Mouse (Mus musculus) limb, embryonic 15.5 days (tissue): ENCODE data around the gene Armc3. TPM values are rescaled to one million over a fixed set of nuclear protein-coding genes. Genes with fewer than 3 reads are reported as not detected.
A peak's percentile ranks its signal among the peaks of the same experiment; 100 is the strongest.

Experiments used
- ATAC-seq: fragments of 200-750 bp; cut with Nextera tagmentation; 2 replicates; pipeline ENCODE4 v1.8.0; 2017; ENCODE audit warnings: low read depth, moderate TSS enrichment; ENCODE audit not compliant: insufficient number of reproducible peaks, low FRiP score, low TSS enrichment
- H3K27ac ChIP-seq: fragments of 300-500 bp; sonication (generic); 2 replicates; pipeline ENCODE4 v1.5.1; 2015; ENCODE audit warnings: moderate library complexity, mild to moderate bottlenecking, inconsistent platforms
- H3K27me3 ChIP-seq: fragments of 300-500 bp; sonication (generic); 2 replicates; pipeline ENCODE4 v1.6.1; 2015; ENCODE audit warnings: inconsistent platforms
- H3K36me3 ChIP-seq: fragments of 300-500 bp; sonication (generic); 2 replicates; pipeline ENCODE4 v1.6.1; 2015; ENCODE audit warnings: inconsistent platforms
- H3K4me1 ChIP-seq: fragments of 300-500 bp; sonication (generic); 2 replicates; pipeline ENCODE4 v1.6.1; 2015; ENCODE audit warnings: inconsistent platforms
- H3K4me2 ChIP-seq: fragments of 300-500 bp; sonication (generic); 2 replicates; pipeline ENCODE4 v1.6.1; 2015; ENCODE audit warnings: mild to moderate bottlenecking, inconsistent platforms
- H3K4me3 ChIP-seq: fragments of 300-500 bp; sonication (generic); 2 replicates; pipeline ENCODE4 v1.5.1; 2015; ENCODE audit warnings: mild to moderate bottlenecking, inconsistent platforms
- H3K9ac ChIP-seq: fragments of 300-500 bp; sonication (generic); 2 replicates; pipeline ENCODE4 v1.6.1; 2015; ENCODE audit warnings: inconsistent platforms
- H3K9me3 ChIP-seq: fragments of 300-500 bp; sonication (generic); 2 replicates; pipeline ENCODE4 v1.6.1; 2016; ENCODE audit warnings: inconsistent platforms
- WGBS: fragments of 180-500 bp; shearing (Covaris S2); methylation state at CpG from one replicate; pipeline ENCODE4 v1.1.7; 2015; 5-methylcytosine and 5-hydroxymethylcytosine counted together
- polyA plus RNA-seq: library from polyadenylated mRNA; unstranded; fragments of >200 nt; fragmentation: Nextera tagmentation; extraction: Ambion mirVana; gene quantifications from 2 replicates; pipeline ENCODE4 v1.2.1, GENCODE M21; 2015

Armc3 gene
- polyA plus RNA-seq, 1 experiment from 2014 or later, result 0.23 TPM

GRCm38 (mm10) chr2:19322448-19322847 lies 123.3 kb downstream of the Armc3 start:
- no peak overlapping the region for H3K27ac ChIP-seq
- no peak overlapping the region for H3K9ac ChIP-seq
- WGBS, result 80% methylated on average over 9 of the region's 9 CpGs
- no peak overlapping the region for H3K4me3 ChIP-seq
- no peaks in the 10 kb centered on the region for H3K36me3 ChIP-seq
- no peak overlapping the region for H3K4me2 ChIP-seq
- H3K4me1 ChIP-seq, result no peaks in the 10 kb centered on the region
- no peak for ATAC-seq
- H3K9me3 ChIP-seq, result no peaks in the 10 kb centered on the region
- H3K27me3 ChIP-seq, result no peaks in the 10 kb centered on the region

GRCm38 (mm10) chr2:19326376-19326775 lies 127.3 kb downstream of the Armc3 start:
- WGBS, result 67% methylated on average over 1 of the region's 1 CpGs
- no peaks in the 10 kb centered on the region for H3K9me3 ChIP-seq
- no peak overlapping the region for H3K9ac ChIP-seq
- ATAC-seq, result no peak
- H3K4me3 ChIP-seq, result no peak overlapping the region
- H3K27ac ChIP-seq, result no peak overlapping the region
- no peaks in the 10 kb centered on the region for H3K4me1 ChIP-seq
- H3K27me3 ChIP-seq, result no peaks in the 10 kb centered on the region
- no peak overlapping the region for H3K4me2 ChIP-seq
- no peaks in the 10 kb centered on the region for H3K36me3 ChIP-seq

- ATAC-seq, result no peak
- Histone ChIP-seq H3K27ac (no peak overlapping the region), H3K4me3 (no peak overlapping the region), H3K4me2 (no peak overlapping the region), H3K36me3 (no peaks in the 10 kb centered on the region), H3K9me3 (no peaks in the 10 kb centered on the region), H3K9ac (no peak overlapping the region), H3K27me3 (no peaks in the 10 kb centered on the region), H3K4me1 (no peaks in the 10 kb centered on the region)
- 79% methylated on average over 4 of the region's 4 CpGs for WGBS
These were observed 128.7 kb downstream of the Armc3 start for GRCm38 (mm10) chr2:19327811-19328210.

- ATAC-seq, result no peak; the same call in 1 of the 2 replicates
- Histone ChIP-seq H3K4me2 (peak overlapping the region; percentile 32), H3K27me3 (peaks cover 5% of the 10 kb centered on the region; the same call in 1 of the 2 replicates), H3K4me1 (no peaks in the 10 kb centered on the region), H3K36me3 (no peaks in the 10 kb centered on the region), H3K9ac (no peak overlapping the region), H3K9me3 (no peaks in the 10 kb centered on the region), H3K4me3 (peak overlapping the region; percentile 27), H3K27ac (no peak overlapping the region)
- WGBS, result 32% methylated on average over 10 of the region's 10 CpGs
These were observed 145.0 kb downstream of the Armc3 start for GRCm38 (mm10) chr2:19343901-19344635.

GRCm38 (mm10) chr2:19344636-19345413 lies 145.7 kb downstream of the Armc3 start:
- H3K9ac ChIP-seq, result no peak overlapping the region

GRCm38 (mm10) chr2:19345414-19345964 lies 146.4 kb downstream of the Armc3 start:
- ATAC-seq, result no peak
- no peak overlapping the region for H3K4me2 ChIP-seq

More at GRCm38 (mm10) chr2:19344636-19345413, 145.7 kb downstream of the Armc3 start:
- Histone ChIP-seq H3K27me3 (peaks cover 5% of the 10 kb centered on the region; the same call in 1 of the 2 replicates), H3K36me3 (no peaks in the 10 kb centered on the region), H3K27ac (no peak overlapping the region), H3K9me3 (no peaks in the 10 kb centered on the region), H3K4me2 (peak overlapping the region; percentile 32), H3K4me1 (no peaks in the 10 kb centered on the region), H3K4me3 (peak overlapping the region; percentile 27)
- WGBS, result 25% methylated on average over 19 of the region's 20 CpGs
- 0 out of 2 replicates have a peak, but pooled peaks have one; percentile 19 for ATAC-seq

GRCm38 (mm10) chr2:19348454-19348853 lies 149.4 kb downstream of the Armc3 start:
- Histone ChIP-seq H3K4me2 (no peak overlapping the region), H3K27me3 (peaks cover 5% of the 10 kb centered on the region; the same call in 1 of the 2 replicates), H3K27ac (no peak overlapping the region), H3K9me3 (no peaks in the 10 kb centered on the region), H3K9ac (no peak overlapping the region), H3K4me3 (no peak overlapping the region), H3K36me3 (no peaks in the 10 kb centered on the region), H3K4me1 (no peaks in the 10 kb centered on the region)
- ATAC-seq, result no peak
- 61% methylated on average over 3 of the region's 3 CpGs for WGBS

More at GRCm38 (mm10) chr2:19345414-19345964, 146.4 kb downstream of the Armc3 start:
- Histone ChIP-seq H3K27ac (no peak overlapping the region), H3K27me3 (peaks cover 5% of the 10 kb centered on the region; the same call in 1 of the 2 replicates), H3K4me1 (no peaks in the 10 kb centered on the region), H3K9ac (no peak overlapping the region), H3K4me3 (no peak overlapping the region), H3K36me3 (no peaks in the 10 kb centered on the region), H3K9me3 (no peaks in the 10 kb centered on the region)
- 75% methylated on average over 5 of the region's 5 CpGs for WGBS

GRCm38 (mm10) chr2:19350167-19350566 lies 151.1 kb downstream of the Armc3 start:
- Histone ChIP-seq H3K9ac (no peak overlapping the region), H3K4me1 (no peaks in the 10 kb centered on the region), H3K27me3 (peaks cover 5% of the 10 kb centered on the region; the same call in 1 of the 2 replicates), H3K4me2 (no peak overlapping the region), H3K36me3 (no peaks in the 10 kb centered on the region), H3K27ac (no peak overlapping the region), H3K9me3 (no peaks in the 10 kb centered on the region), H3K4me3 (no peak overlapping the region)
- 85% methylated on average over 5 of the region's 5 CpGs for WGBS
- no peak for ATAC-seq

GRCm38 (mm10) chr2:19351615-19352253 lies 152.6 kb downstream of the Armc3 start:
- Histone ChIP-seq H3K9me3 (no peaks in the 10 kb centered on the region), H3K27ac (no peak overlapping the region), H3K27me3 (no peaks in the 10 kb centered on the region), H3K9ac (no peak overlapping the region), H3K36me3 (no peaks in the 10 kb centered on the region), H3K4me2 (no peak overlapping the region), H3K4me3 (no peak overlapping the region), H3K4me1 (no peaks in the 10 kb centered on the region)
- 93% methylated on average over 1 of the region's 1 CpGs for WGBS
- no peak for ATAC-seq

- Histone ChIP-seq H3K4me2 (no peak overlapping the region), H3K4me3 (no peak overlapping the region), H3K27me3 (no peaks in the 10 kb centered on the region), H3K4me1 (no peaks in the 10 kb centered on the region), H3K9me3 (no peaks in the 10 kb centered on the region), H3K9ac (no peak overlapping the region), H3K36me3 (no peaks in the 10 kb centered on the region), H3K27ac (no peak overlapping the region)
- WGBS, result 86% methylated on average over 2 of the region's 2 CpGs
- no peak for ATAC-seq
These were observed 154.1 kb downstream of the Armc3 start for GRCm38 (mm10) chr2:19353158-19353557.
